Comparison of ENCODE assay signal across 20 mouse cellular contexts in the genomic region with DNA sequence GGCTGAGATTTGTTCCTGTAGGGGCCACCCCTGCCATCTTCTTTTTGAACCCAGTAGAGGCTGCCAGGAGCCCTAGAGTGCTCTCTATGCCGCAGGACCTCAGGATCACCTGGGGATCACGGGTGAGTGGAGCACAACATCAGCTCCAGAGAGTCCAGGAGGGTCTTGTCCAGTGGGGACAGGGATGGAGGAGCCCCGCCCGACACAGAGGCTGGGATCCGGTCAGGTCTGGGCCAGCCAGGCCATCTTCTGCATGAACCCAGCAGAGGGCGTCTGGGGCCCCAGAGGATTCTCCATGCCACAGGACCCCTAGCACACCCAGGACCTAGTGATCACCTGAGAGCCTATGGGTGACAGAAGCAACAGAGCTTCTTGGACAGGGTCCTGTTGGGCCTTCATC.
"Had no signal": no experiment of that assay in that cellular context is flagged by ENCODE, and none has a peak within 500 bp of the region (broad histone marks: within the 10 kb centered on the region; RNA-seq: fewer than 3 reads in every experiment).

No protein-coding gene starts in this region.

- H3K27ac ChIP-seq: liver, embryonic 14.5 days; midbrain, embryonic 10.5 days; midbrain, embryonic 12.5 days; midbrain, embryonic 15.5 days; neural tube, embryonic 13.5 days; neural tube, embryonic 15.5 days had no signal

- H3K4me2 ChIP-seq: lung, embryonic 14.5 days; midbrain, embryonic 12.5 days; midbrain, embryonic 15.5 days; neural tube, embryonic 13.5 days; neural tube, embryonic 15.5 days had no signal

- H3K4me1 ChIP-seq: midbrain, embryonic 10.5 days; midbrain, embryonic 12.5 days; midbrain, embryonic 15.5 days; neural tube, embryonic 13.5 days; neural tube, embryonic 15.5 days had no signal

- H3K36me3 ChIP-seq: midbrain, embryonic 10.5 days; midbrain, embryonic 12.5 days; midbrain, embryonic 15.5 days; neural tube, embryonic 13.5 days; neural tube, embryonic 15.5 days had no signal

- H3K9ac ChIP-seq: liver, embryonic 14.5 days; lung, embryonic 14.5 days; midbrain, embryonic 12.5 days; midbrain, embryonic 15.5 days; neural tube, embryonic 13.5 days; neural tube, embryonic 15.5 days had no signal

- H3K9me3 ChIP-seq: midbrain, embryonic 12.5 days; midbrain, embryonic 15.5 days; neural tube, embryonic 13.5 days; neural tube, embryonic 15.5 days had no signal

- ATAC-seq: lung, postnatal 0 days; midbrain, embryonic 15.5 days had no signal

- DNase-seq: lung, adult 18-20 months; lung, embryonic 14.5 days; lung, postnatal 14 days; lung, postnatal 4 days; retina, postnatal 1 day; right cerebral cortex, adult 18-20 months; right cerebral cortex, postnatal 25 days; right cerebral cortex, postnatal 4 days; spleen, adult 18-20 months; thymus, adult 18-20 months; thymus, postnatal 14 days; thymus, postnatal 36 days had no signal

- H3K4me3 ChIP-seq: midbrain, embryonic 10.5 days; midbrain, embryonic 12.5 days; midbrain, embryonic 15.5 days; myocyte; neural tube, embryonic 13.5 days; neural tube, embryonic 15.5 days had no signal

- H3K27me3 ChIP-seq: midbrain, embryonic 12.5 days; midbrain, embryonic 15.5 days; neural tube, embryonic 13.5 days; neural tube, embryonic 15.5 days had no signal
